Mouse (Mus musculus): ENCODE results near the gene Olfr221.

GRCm38 (mm10) chr14:52012085-52012484 is 30.2 kb downstream of the Olfr221 start:
- TF ChIP-seq CTCF (IDR thresholded peaks at IDR 0.05; ENCODE audit: low read depth) = no peak
- TF ChIP-seq EP300 (optimal IDR thresholded peaks at IDR 0.05) = no peak
